Mouse (Mus musculus) limb, embryonic 13.5 days (tissue): ENCODE results near the gene Ice1. TPM values are rescaled to one million over a fixed set of nuclear protein-coding genes. Genes with fewer than 3 reads are reported as not detected.

Experiments
- ATAC-seq: fragments of 200-750 bp; cut with Nextera tagmentation; 2 replicates; pipeline ENCODE4 v1.8.0; 2017; ENCODE audit warnings: low read depth, moderate number of reproducible peaks, moderate TSS enrichment; ENCODE audit not compliant: low FRiP score
- H3K27ac ChIP-seq: fragments of 300-500 bp; sonication (generic); 2 replicates; pipeline ENCODE4 v1.5.1; 2015; ENCODE audit warnings: inconsistent platforms, mild to moderate bottlenecking, moderate library complexity
- H3K27me3 ChIP-seq: fragments of 300-500 bp; sonication (generic); 2 replicates; pipeline ENCODE4 v1.6.1; 2015; ENCODE audit warnings: mild to moderate bottlenecking, inconsistent platforms
- H3K36me3 ChIP-seq: fragments of 300-500 bp; sonication (generic); 2 replicates; pipeline ENCODE4 v1.6.1; 2015; ENCODE audit warnings: inconsistent platforms, mild to moderate bottlenecking, moderate library complexity
- H3K4me1 ChIP-seq: fragments of 300-500 bp; sonication (generic); 2 replicates; pipeline ENCODE4 v1.6.1; 2015; ENCODE audit warnings: inconsistent platforms
- H3K4me2 ChIP-seq: fragments of 300-500 bp; sonication (generic); replicated peaks from 2 replicates; pipeline ENCODE4 v1.6.1; 2015; ENCODE audit warnings: inconsistent platforms, mild to moderate bottlenecking, moderate library complexity
- H3K4me3 ChIP-seq: fragments of 300-500 bp; sonication (generic); 2 replicates; pipeline ENCODE4 v1.5.1; 2015; ENCODE audit warnings: moderate library complexity, mild to moderate bottlenecking, inconsistent platforms
- H3K9ac ChIP-seq: fragments of 300-500 bp; sonication (generic); 2 replicates; pipeline ENCODE4 v1.6.1; 2015; ENCODE audit warnings: mild to moderate bottlenecking, inconsistent platforms
- H3K9me3 ChIP-seq: fragments of 300-500 bp; sonication (generic); 2 replicates; pipeline ENCODE4 v1.6.1; 2016; ENCODE audit warnings: inconsistent platforms
- WGBS: fragments of 180-500 bp; shearing (Covaris S2); methylation state at CpG from one replicate; pipeline ENCODE4 v1.1.7; 2015; 5-methylcytosine and 5-hydroxymethylcytosine counted together
- polyA plus RNA-seq: library from polyadenylated mRNA; unstranded; fragments of >200 nt; fragmentation: Nextera tagmentation; extraction: Ambion mirVana; gene quantifications from 2 replicates; pipeline ENCODE4 v1.2.1, GENCODE M21; 2015

Gene Ice1
- polyA plus RNA-seq, result 23.2 and 25.5 TPM in 2 replicates

- Histone ChIP-seq H3K27ac (peak within 1 kb of the TSS; percentile 85; the same call in 1 of the 2 replicates), H3K9me3 (no peaks in the 10 kb centered on the region), H3K4me2 (peak within 1 kb of the TSS; percentile 90), H3K27me3 (no peaks in the 10 kb centered on the region), H3K9ac (peak within 1 kb of the TSS; percentile 93), H3K36me3 (no peaks in the 10 kb centered on the region), H3K4me1 (peaks cover 25% of the 10 kb centered on the region), H3K4me3 (peak within 1 kb of the TSS; percentile 96)
- ATAC-seq, result peak; percentile 12
- 1% methylated on average over 39 of the region's 39 CpGs for WGBS
Observed at GRCm38 (mm10) chr13:70637282-70637661, at the start of gene Ice1. Ice1 (minus strand) TSS chr13:70637634.

GRCm38 (mm10) chr13:70685825-70686224, 48.4 kb upstream of the Ice1 start:
- Histone ChIP-seq H3K27ac (no peak overlapping the region), H3K4me2 (no peak overlapping the region), H3K36me3 (no peaks in the 10 kb centered on the region), H3K9ac (no peak overlapping the region), H3K4me1 (no peaks in the 10 kb centered on the region), H3K27me3 (no peaks in the 10 kb centered on the region), H3K9me3 (no peaks in the 10 kb centered on the region), H3K4me3 (no peak overlapping the region)
- no peak for ATAC-seq
- WGBS, result 75% methylated on average over 5 of the region's 5 CpGs

- H3K4me2 ChIP-seq, result no peak overlapping the region
- no peak overlapping the region for H3K27ac ChIP-seq
- no peaks in the 10 kb centered on the region for H3K4me1 ChIP-seq
- 71% methylated on average over 6 of the region's 7 CpGs for WGBS
- no peak overlapping the region for H3K9ac ChIP-seq
- H3K36me3 ChIP-seq, result no peaks in the 10 kb centered on the region
- no peak overlapping the region for H3K4me3 ChIP-seq
- peak; percentile 72 for ATAC-seq
- H3K27me3 ChIP-seq, result no peaks in the 10 kb centered on the region
- no peaks in the 10 kb centered on the region for H3K9me3 ChIP-seq
Observed at GRCm38 (mm10) chr13:70684976-70685609, 47.7 kb upstream of the Ice1 start.

- H3K4me3 ChIP-seq, result no peak overlapping the region
- no peaks in the 10 kb centered on the region for H3K27me3 ChIP-seq
- H3K4me1 ChIP-seq, result no peaks in the 10 kb centered on the region
- H3K9ac ChIP-seq, result no peak overlapping the region
- ATAC-seq, result no peak
- no peak overlapping the region for H3K27ac ChIP-seq
- no peak overlapping the region for H3K4me2 ChIP-seq
- H3K36me3 ChIP-seq, result no peaks in the 10 kb centered on the region
- no peaks in the 10 kb centered on the region for H3K9me3 ChIP-seq
- 77% methylated on average over 7 of the region's 7 CpGs for whole genome bisulfite sequencing
Observed at GRCm38 (mm10) chr13:70681411-70682183, 44.2 kb upstream of the Ice1 start.

GRCm38 (mm10) chr13:70680316-70680715, 42.9 kb upstream of the Ice1 start:
- Histone ChIP-seq H3K27me3 (no peaks in the 10 kb centered on the region), H3K9ac (no peak overlapping the region), H3K4me1 (no peaks in the 10 kb centered on the region), H3K4me2 (no peak overlapping the region), H3K36me3 (no peaks in the 10 kb centered on the region), H3K4me3 (no peak overlapping the region), H3K27ac (no peak overlapping the region), H3K9me3 (no peaks in the 10 kb centered on the region)
- ATAC-seq, result no peak
- whole genome bisulfite sequencing, result 79% methylated on average over 3 of the region's 3 CpGs

GRCm38 (mm10) chr13:70677689-70678088, 40.3 kb upstream of the Ice1 start:
- no peak overlapping the region for H3K4me3 ChIP-seq
- WGBS, result 82% methylated on average over 5 of the region's 5 CpGs

GRCm38 (mm10) chr13:70676243-70677183, 39.1 kb upstream of the Ice1 start:
- Histone ChIP-seq H3K4me2 (no peak overlapping the region), H3K4me3 (no peak overlapping the region), H3K27ac (no peak overlapping the region), H3K36me3 (no peaks in the 10 kb centered on the region), H3K9me3 (no peaks in the 10 kb centered on the region), H3K4me1 (no peaks in the 10 kb centered on the region), H3K27me3 (no peaks in the 10 kb centered on the region), H3K9ac (no peak overlapping the region)
- WGBS, result 81% methylated on average over 20 of the region's 20 CpGs
- ATAC-seq, result no peak

More at GRCm38 (mm10) chr13:70677689-70678088, 40.3 kb upstream of the Ice1 start:
- no peaks in the 10 kb centered on the region for H3K4me1 ChIP-seq
- no peaks in the 10 kb centered on the region for H3K9me3 ChIP-seq
- H3K36me3 ChIP-seq, result no peaks in the 10 kb centered on the region
- H3K27me3 ChIP-seq, result no peaks in the 10 kb centered on the region
- no peak for ATAC-seq
- no peak overlapping the region for H3K27ac ChIP-seq
- H3K9ac ChIP-seq, result no peak overlapping the region
- H3K4me2 ChIP-seq, result no peak overlapping the region

GRCm38 (mm10) chr13:70674998-70675397, 37.6 kb upstream of the Ice1 start:
- H3K9ac ChIP-seq, result no peak overlapping the region
- H3K27me3 ChIP-seq, result no peaks in the 10 kb centered on the region
- ATAC-seq, result no peak
- H3K27ac ChIP-seq, result no peak overlapping the region
- H3K9me3 ChIP-seq, result no peaks in the 10 kb centered on the region
- no peak overlapping the region for H3K4me3 ChIP-seq
- no peak overlapping the region for H3K4me2 ChIP-seq
- 92% methylated on average over 10 of the region's 10 CpGs for WGBS
- H3K4me1 ChIP-seq, result no peaks in the 10 kb centered on the region
- H3K36me3 ChIP-seq, result no peaks in the 10 kb centered on the region

GRCm38 (mm10) chr13:70670080-70670479, 32.6 kb upstream of the Ice1 start:
- ATAC-seq, result no peak
- Histone ChIP-seq H3K4me1 (no peaks in the 10 kb centered on the region), H3K4me2 (no peak overlapping the region), H3K9ac (no peak overlapping the region), H3K27me3 (no peaks in the 10 kb centered on the region), H3K9me3 (no peaks in the 10 kb centered on the region), H3K36me3 (no peaks in the 10 kb centered on the region), H3K27ac (no peak overlapping the region), H3K4me3 (no peak overlapping the region)
- WGBS, result 81% methylated on average over 4 of the region's 4 CpGs

- Histone ChIP-seq H3K4me3 (no peak overlapping the region), H3K27me3 (no peaks in the 10 kb centered on the region), H3K9me3 (no peaks in the 10 kb centered on the region), H3K9ac (no peak overlapping the region), H3K36me3 (no peaks in the 10 kb centered on the region), H3K4me2 (no peak overlapping the region), H3K27ac (no peak overlapping the region), H3K4me1 (0 out of 2 replicates have a peak, but pooled peaks cover under 1% of the 10 kb centered on the region)
- ATAC-seq, result no peak
- WGBS, result 76% methylated on average over 4 of the region's 4 CpGs
Observed at GRCm38 (mm10) chr13:70659715-70660114, 22.3 kb upstream of the Ice1 start.

GRCm38 (mm10) chr13:70656741-70657140, 19.3 kb upstream of the Ice1 start:
- no peaks in the 10 kb centered on the region for H3K36me3 ChIP-seq
- no peaks in the 10 kb centered on the region for H3K9me3 ChIP-seq
- H3K9ac ChIP-seq, result no peak overlapping the region
- H3K4me1 ChIP-seq, result peaks cover 8% of the 10 kb centered on the region; the same call in 1 of the 2 replicates
- WGBS, result 72% methylated on average over 4 of the region's 4 CpGs
- H3K4me3 ChIP-seq, result no peak overlapping the region
- H3K27ac ChIP-seq, result no peak overlapping the region
- ATAC-seq, result no peak
- H3K4me2 ChIP-seq, result no peak overlapping the region
- no peaks in the 10 kb centered on the region for H3K27me3 ChIP-seq

GRCm38 (mm10) chr13:70656329-70656728, 18.9 kb upstream of the Ice1 start:
- H3K9ac ChIP-seq, result no peak overlapping the region
- no peaks in the 10 kb centered on the region for H3K27me3 ChIP-seq
- no peaks in the 10 kb centered on the region for H3K36me3 ChIP-seq
- no peaks in the 10 kb centered on the region for H3K9me3 ChIP-seq
- no peak for ATAC-seq
- 59% methylated on average over 8 of the region's 8 CpGs for WGBS
- no peak overlapping the region for H3K4me2 ChIP-seq
- H3K27ac ChIP-seq, result no peak overlapping the region
- H3K4me1 ChIP-seq, result peaks cover 8% of the 10 kb centered on the region; the same call in 1 of the 2 replicates
- no peak overlapping the region for H3K4me3 ChIP-seq
